Mouse (Mus musculus): ENCODE data around the gene Wdr38. TPM values are rescaled to one million over a fixed set of nuclear protein-coding genes. Genes with fewer than 3 reads are reported as not detected.
A peak's percentile ranks its signal among the peaks of the same experiment; 100 is the strongest.

Wdr38 gene
- polyA plus RNA-seq, 1 experiment from 2014 or later, result 4.2 TPM

- Histone ChIP-seq H3K4me1 (peaks cover 31% of the 10 kb centered on the region), H3K9ac (no peak overlapping the region), H3K27me3 (0 out of 2 replicates have a peak, but pooled peaks cover 6% of the 10 kb centered on the region), H3K4me3 (replicated peaks) (no peak overlapping the region), H3K36me3 (peaks cover 38% of the 10 kb centered on the region), H3K9me3 (replicated peaks) (no peaks in the 10 kb centered on the region), H3K27ac (replicated peaks) (no peak overlapping the region), H3K4me2 (replicated peaks) (no peak overlapping the region)
- ATAC-seq (ENCODE audit: insufficient number of reproducible peaks, low FRiP score, low TSS enrichment, low read depth), result no peak
- WGBS, result 47% methylated on average over 4 of the region's 4 CpGs
Observed at GRCm38 (mm10) chr2:38999381-38999780, 2.1 kb downstream of the Wdr38 start.

- H3K36me3 ChIP-seq, result peaks cover 38% of the 10 kb centered on the region
- H3K4me2 ChIP-seq (replicated peaks), result no peak overlapping the region
- no peaks in the 10 kb centered on the region for H3K9me3 ChIP-seq (replicated peaks)
- 62% methylated on average over 8 of the region's 8 CpGs for WGBS
- no peak for ATAC-seq (ENCODE audit: insufficient number of reproducible peaks, low FRiP score, low TSS enrichment, low read depth)
- H3K27ac ChIP-seq (replicated peaks), result no peak overlapping the region
- H3K27me3 ChIP-seq, result 0 out of 2 replicates have a peak, but pooled peaks cover 6% of the 10 kb centered on the region
- H3K4me1 ChIP-seq, result peaks cover 31% of the 10 kb centered on the region
- no peak overlapping the region for H3K9ac ChIP-seq
- no peak overlapping the region for H3K4me3 ChIP-seq (replicated peaks)
Observed at GRCm38 (mm10) chr2:38999910-39000586, 2.8 kb downstream of the Wdr38 start.

GRCm38 (mm10) chr2:39000587-39000919 lies 3.3 kb downstream of the Wdr38 start:
- Histone ChIP-seq H3K9me3 (replicated peaks) (no peaks in the 10 kb centered on the region), H3K9ac (no peak overlapping the region), H3K4me1 (peaks cover 31% of the 10 kb centered on the region), H3K27ac (replicated peaks) (no peak overlapping the region), H3K36me3 (peaks cover 38% of the 10 kb centered on the region), H3K27me3 (0 out of 2 replicates have a peak, but pooled peaks cover 6% of the 10 kb centered on the region), H3K4me3 (replicated peaks) (no peak overlapping the region), H3K4me2 (replicated peaks) (no peak overlapping the region)
- WGBS, result 76% methylated on average over 4 of the region's 4 CpGs
- ATAC-seq (ENCODE audit: insufficient number of reproducible peaks, low FRiP score, low TSS enrichment, low read depth), result no peak

GRCm38 (mm10) chr2:39001866-39002265 lies 4.6 kb downstream of the Wdr38 start:
- H3K4me3 ChIP-seq (replicated peaks), result no peak overlapping the region
- H3K9me3 ChIP-seq (replicated peaks), result no peaks in the 10 kb centered on the region
- no peak for ATAC-seq (ENCODE audit: insufficient number of reproducible peaks, low FRiP score, low TSS enrichment, low read depth)
- H3K27me3 ChIP-seq, result 0 out of 2 replicates have a peak, but pooled peaks cover 5% of the 10 kb centered on the region
- H3K27ac ChIP-seq (replicated peaks), result no peak overlapping the region
- H3K4me2 ChIP-seq (replicated peaks), result no peak overlapping the region
- peaks cover 40% of the 10 kb centered on the region for H3K4me1 ChIP-seq
- WGBS, result 77% methylated on average over 3 of the region's 3 CpGs
- no peak overlapping the region for H3K9ac ChIP-seq
- H3K36me3 ChIP-seq, result peaks cover 38% of the 10 kb centered on the region

- Histone ChIP-seq H3K4me1 (peaks cover 38% of the 10 kb centered on the region), H3K4me3 (replicated peaks) (peak overlapping the region; percentile 83), H3K27me3 (no peaks in the 10 kb centered on the region), H3K9ac (no peak overlapping the region), H3K36me3 (peaks cover 38% of the 10 kb centered on the region), H3K27ac (replicated peaks) (no peak overlapping the region), H3K4me2 (replicated peaks) (peak overlapping the region; percentile 71), H3K9me3 (replicated peaks) (no peaks in the 10 kb centered on the region)
- 52% methylated on average over 8 of the region's 8 CpGs for WGBS
- ATAC-seq (ENCODE audit: insufficient number of reproducible peaks, low FRiP score, low TSS enrichment, low read depth), result no peak
Observed at GRCm38 (mm10) chr2:39003106-39003505, 5.8 kb downstream of the Wdr38 start.

GRCm38 (mm10) chr2:39003512-39003911 lies 6.2 kb downstream of the Wdr38 start:
- no peak for ATAC-seq (ENCODE audit: insufficient number of reproducible peaks, low FRiP score, low TSS enrichment, low read depth)
- Histone ChIP-seq H3K9me3 (replicated peaks) (no peaks in the 10 kb centered on the region), H3K4me3 (replicated peaks) (peak overlapping the region; percentile 83), H3K9ac (peak overlapping the region; percentile 89; the same call in 1 of the 2 replicates), H3K27ac (replicated peaks) (no peak overlapping the region), H3K4me2 (replicated peaks) (peak overlapping the region; percentile 71), H3K36me3 (peaks cover 38% of the 10 kb centered on the region), H3K27me3 (no peaks in the 10 kb centered on the region), H3K4me1 (peaks cover 35% of the 10 kb centered on the region)
- WGBS, result 57% methylated on average over 5 of the region's 5 CpGs

GRCm38 (mm10) chr2:39004372-39004771 lies 7.1 kb downstream of the Wdr38 start:
- H3K36me3 ChIP-seq, result peaks cover 38% of the 10 kb centered on the region
- no peaks in the 10 kb centered on the region for H3K27me3 ChIP-seq
- peak overlapping the region; percentile 92 for H3K27ac ChIP-seq (replicated peaks)
- under 1% methylated on average over 11 of the region's 11 CpGs for WGBS
- no peak for ATAC-seq (ENCODE audit: insufficient number of reproducible peaks, low FRiP score, low TSS enrichment, low read depth)
- H3K9ac ChIP-seq, result peak overlapping the region; percentile 89
- peak overlapping the region; percentile 83 for H3K4me3 ChIP-seq (replicated peaks)
- peak overlapping the region; percentile 71 for H3K4me2 ChIP-seq (replicated peaks)
- H3K9me3 ChIP-seq (replicated peaks), result no peaks in the 10 kb centered on the region
- peaks cover 44% of the 10 kb centered on the region for H3K4me1 ChIP-seq

GRCm38 (mm10) chr2:39004880-39005435 lies 7.7 kb downstream of the Wdr38 start, which contains the start of gene Arpc5l:
Gene Arpc5l (plus strand): TSS chr2:39005348.
- peak within 1 kb of the TSS; percentile 89 for H3K9ac ChIP-seq
- peak; percentile 88 for ATAC-seq (ENCODE audit: insufficient number of reproducible peaks, low FRiP score, low TSS enrichment, low read depth)
- under 1% methylated on average over 53 of the region's 58 CpGs for WGBS

GRCm38 (mm10) chr2:39005574-39006079 lies 8.4 kb downstream of the Wdr38 start, which contains the start of gene Rpl35:
Gene Rpl35 (minus strand): TSS chr2:39005624.
- WGBS, result 13% methylated on average over 15 of the region's 15 CpGs
- H3K36me3 ChIP-seq, result peaks cover 28% of the 10 kb centered on the region
- H3K9ac ChIP-seq, result peak within 1 kb of the TSS; percentile 89
- H3K9me3 ChIP-seq (replicated peaks), result no peaks in the 10 kb centered on the region
- peaks cover 48% of the 10 kb centered on the region for H3K4me1 ChIP-seq
- peak within 1 kb of the TSS; percentile 83 for H3K4me3 ChIP-seq (replicated peaks)
- ATAC-seq (ENCODE audit: insufficient number of reproducible peaks, low FRiP score, low TSS enrichment, low read depth), result no peak
- peak within 1 kb of the TSS; percentile 92 for H3K27ac ChIP-seq (replicated peaks)
- H3K27me3 ChIP-seq, result no peaks in the 10 kb centered on the region
- H3K4me2 ChIP-seq (replicated peaks), result peak within 1 kb of the TSS; percentile 71

More at GRCm38 (mm10) chr2:39004880-39005435, 7.7 kb downstream of the Wdr38 start, which contains the start of gene Arpc5l:
- Histone ChIP-seq H3K4me3 (replicated peaks) (peak within 1 kb of the TSS; percentile 83), H3K9me3 (replicated peaks) (no peaks in the 10 kb centered on the region), H3K36me3 (peaks cover 34% of the 10 kb centered on the region), H3K27ac (replicated peaks) (peak within 1 kb of the TSS; percentile 92), H3K27me3 (no peaks in the 10 kb centered on the region), H3K4me2 (replicated peaks) (peak within 1 kb of the TSS; percentile 71), H3K4me1 (peaks cover 48% of the 10 kb centered on the region)

- no peak overlapping the region for H3K27ac ChIP-seq (replicated peaks)
- peaks cover 22% of the 10 kb centered on the region for H3K36me3 ChIP-seq
- H3K4me1 ChIP-seq, result peaks cover 48% of the 10 kb centered on the region
- H3K4me3 ChIP-seq (replicated peaks), result peak overlapping the region; percentile 83
- H3K9ac ChIP-seq, result no peak overlapping the region
- 86% methylated on average over 14 of the region's 14 CpGs for WGBS
- no peak for ATAC-seq (ENCODE audit: insufficient number of reproducible peaks, low FRiP score, low TSS enrichment, low read depth)
- no peaks in the 10 kb centered on the region for H3K27me3 ChIP-seq
- H3K4me2 ChIP-seq (replicated peaks), result peak overlapping the region; percentile 71
- no peaks in the 10 kb centered on the region for H3K9me3 ChIP-seq (replicated peaks)
Observed at GRCm38 (mm10) chr2:39006149-39006730, 9.0 kb downstream of the Wdr38 start.

GRCm38 (mm10) chr2:39007865-39008264 lies 10.6 kb downstream of the Wdr38 start:
- WGBS, result under 1% methylated on average over 37 of the region's 44 CpGs
- Histone ChIP-seq H3K4me1 (peaks cover 43% of the 10 kb centered on the region), H3K27ac (replicated peaks) (peak overlapping the region; percentile 96), H3K27me3 (no peaks in the 10 kb centered on the region), H3K4me3 (replicated peaks) (peak overlapping the region; percentile 89), H3K36me3 (peaks cover 10% of the 10 kb centered on the region), H3K4me2 (replicated peaks) (peak overlapping the region; percentile 82), H3K9ac (peak overlapping the region; percentile 90), H3K9me3 (replicated peaks) (no peaks in the 10 kb centered on the region)
- peak; percentile 91 for ATAC-seq (ENCODE audit: insufficient number of reproducible peaks, low FRiP score, low TSS enrichment, low read depth)
